Mouse (Mus musculus) erythroblast, embryonic 14.5 days (primary cell): Measurements from ENCODE around the gene Gpr15.

ENCODE experiments used
- GATA1 ChIP-seq: IDR thresholded peaks from 2 replicates; pipeline ENCODE4 v1.6.1; 2012; ENCODE audit warnings: low read length, inconsistent platforms, mixed read lengths
- TAL1 ChIP-seq: IDR thresholded peaks from 3 replicates; pipeline ENCODE4 v1.6.1; 2012; ENCODE audit warnings: low read length, inconsistent platforms, mixed read lengths

DNA sequence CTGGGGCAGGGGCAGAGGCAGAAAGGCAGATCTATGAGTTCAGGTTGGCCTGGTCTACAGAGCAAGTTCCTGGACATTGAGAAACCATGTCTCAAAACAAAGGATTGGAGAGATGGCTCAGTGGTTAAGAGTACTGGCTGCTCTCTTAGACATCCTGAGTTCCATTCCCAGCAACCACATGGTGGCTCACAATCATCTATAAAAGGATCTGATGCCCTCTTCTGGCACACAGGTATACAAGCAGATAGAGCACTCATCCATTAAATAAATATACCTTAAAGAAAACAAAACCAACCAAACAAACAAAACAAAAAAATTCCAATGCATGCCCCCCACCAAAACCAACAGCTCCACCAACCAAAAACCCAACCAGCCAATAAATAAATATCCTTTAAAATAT, 34.3 kb downstream of the Gpr15 start:
- TF ChIP-seq GATA1, result no peak
- no peak for TF ChIP-seq TAL1
